8 mouse cellular contexts compared by ENCODE assay signal in the genomic region with DNA sequence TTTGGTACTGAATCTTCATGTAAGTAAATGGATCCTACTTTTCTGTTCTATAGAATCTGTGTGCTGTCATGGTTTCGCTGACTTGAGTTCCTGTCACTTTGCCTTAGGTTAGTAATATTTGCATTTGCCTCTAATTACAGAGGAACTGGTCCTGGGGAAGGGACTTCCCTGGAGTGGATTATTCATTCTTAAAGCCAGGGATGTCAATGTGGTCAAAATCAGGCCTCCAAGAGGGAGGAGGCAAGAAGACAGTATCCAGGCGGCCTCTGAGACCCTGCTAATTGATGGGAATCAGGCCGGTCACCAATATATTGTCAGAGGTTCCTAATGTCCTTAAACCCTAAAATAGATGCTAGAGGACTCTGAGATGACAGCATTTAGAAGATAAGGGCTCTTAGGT. TPM values are rescaled to one million over a fixed set of nuclear protein-coding genes. Genes with fewer than 3 reads are reported as not detected.
A peak's percentile ranks its signal among the peaks of the same experiment; 100 is the strongest.
DNase-seq lines count a peak whose midpoint lies in the region; ATAC-seq lines count a peak whose summit lies in the region.

No protein-coding gene starts in this region.

- H3K9me3 ChIP-seq in heart, embryonic 10.5 days: no peaks in the 10 kb centered on the region
- H3K9me3 ChIP-seq in hindbrain, embryonic 10.5 days: no peaks in the 10 kb centered on the region
- no peaks in the 10 kb centered on the region for H3K9me3 ChIP-seq in midbrain, embryonic 13.5 days

- peak overlapping the region; percentile 90 for H3K27ac ChIP-seq in heart, embryonic 10.5 days
- peak overlapping the region; percentile 96 for H3K27ac ChIP-seq in hindbrain, embryonic 10.5 days
- peak overlapping the region; percentile 98 for H3K27ac ChIP-seq in midbrain, embryonic 13.5 days

- peak overlapping the region; percentile 85 for H3K9ac ChIP-seq in midbrain, embryonic 13.5 days (replicated peaks)

- no peaks in the 10 kb centered on the region for H3K36me3 ChIP-seq in heart, embryonic 10.5 days
- no peaks in the 10 kb centered on the region for H3K36me3 ChIP-seq in hindbrain, embryonic 10.5 days
- no peaks in the 10 kb centered on the region for H3K36me3 ChIP-seq in midbrain, embryonic 13.5 days

- no peak for DNase-seq in heart, embryonic 10.5 days (ENCODE audit: low spot score)
- no peak for DNase-seq in heart, postnatal 36 days
- peak; percentile 42 for DNase-seq in MN1 (ENCODE audit: low spot score)
- DNase-seq in hindbrain, embryonic 10.5 days (ENCODE audit: low spot score): peak; percentile 20
- DNase-seq in layer of hippocampus, adult 11-12 months (ENCODE audit: low spot score): no peak
- no peak for DNase-seq in right cerebral cortex, postnatal 36 days (ENCODE audit: low spot score in 2 of 2)
- DNase-seq in ovary, postnatal 10 days (ENCODE audit: low spot score): no peak

- 46% methylated on average over 3 of the region's 3 CpGs for WGBS in heart, embryonic 10.5 days
- 36% methylated on average over 3 of the region's 3 CpGs for WGBS in hindbrain, embryonic 10.5 days
- 13% methylated on average over 3 of the region's 3 CpGs for WGBS in midbrain, embryonic 13.5 days

- H3K27me3 ChIP-seq in heart, embryonic 10.5 days (ENCODE audit: insufficient read depth, poor library complexity, severe bottlenecking): no peaks in the 10 kb centered on the region
- no peaks in the 10 kb centered on the region for H3K27me3 ChIP-seq in hindbrain, embryonic 10.5 days (ENCODE audit: insufficient read depth, poor library complexity, severe bottlenecking)
- H3K27me3 ChIP-seq in midbrain, embryonic 13.5 days: no peaks in the 10 kb centered on the region

- H3K4me1 ChIP-seq in heart, embryonic 10.5 days: peaks cover 33% of the 10 kb centered on the region; the same call in 1 of the 2 replicates
- peaks cover 30% of the 10 kb centered on the region for H3K4me1 ChIP-seq in hindbrain, embryonic 10.5 days (replicated peaks)
- H3K4me1 ChIP-seq in midbrain, embryonic 13.5 days (replicated peaks): peaks cover 30% of the 10 kb centered on the region

- peak overlapping the region; percentile 62 for H3K4me3 ChIP-seq in heart, embryonic 10.5 days
- peak overlapping the region; percentile 62 for H3K4me3 ChIP-seq in hindbrain, embryonic 10.5 days
- peak overlapping the region; percentile 61 for H3K4me3 ChIP-seq in midbrain, embryonic 13.5 days (replicated peaks)

- intact Hi-C loops in heart, postnatal 36 days (cut with DNase I): loop anchor here (1.0 to 2.0 kb wide), 2 partner anchors 15 to 21 kb away; no protein-coding TSS in a partner anchor

- ATAC-seq in midbrain, embryonic 13.5 days: peak; percentile 43

- H3K4me2 ChIP-seq in midbrain, embryonic 13.5 days (replicated peaks): peak overlapping the region; percentile 65

RNA-seq across cellular contexts. Expression of gene St7, which starts 56.9 kb away (rescaled TPM):
- 24.0 and 24.9 TPM in 2 replicates for polyA plus RNA-seq in heart, embryonic 10.5 days (2016; fragmentation: Nextera tagmentation; extraction: Ambion mirVana)
- 10 to 100 TPM; 15.6 to 17.4 TPM for total RNA-seq in heart, postnatal 36 days (2021)
- 22.8 and 34.8 TPM in 2 replicates for polyA plus RNA-seq in hindbrain, embryonic 10.5 days (2016; fragmentation: Nextera tagmentation; extraction: Ambion mirVana)
- 62.4 and 63.0 TPM in 2 replicates for polyA plus RNA-seq in midbrain, embryonic 13.5 days (2015; fragmentation: Nextera tagmentation; extraction: Ambion mirVana)

Comparison
In these comparisons a context has a peak if more than half of its experiments do, and no peak if none do; other contexts are left out.
1. DNase-seq: peak in MN1 (single experiment) and hindbrain, embryonic 10.5 days (single experiment); none in heart, embryonic 10.5 days (single experiment), heart, postnatal 36 days (0 of 2), layer of hippocampus, adult 11-12 months (single experiment), right cerebral cortex, postnatal 36 days (0 of 2) and ovary, postnatal 10 days (single experiment).
2. Peak in every context shown above with its lines, with median percentiles within 50 percentile points of each other: H3K27ac ChIP-seq and H3K4me3 ChIP-seq.